23 mouse cellular contexts compared by ENCODE assay signal in the genomic region with DNA sequence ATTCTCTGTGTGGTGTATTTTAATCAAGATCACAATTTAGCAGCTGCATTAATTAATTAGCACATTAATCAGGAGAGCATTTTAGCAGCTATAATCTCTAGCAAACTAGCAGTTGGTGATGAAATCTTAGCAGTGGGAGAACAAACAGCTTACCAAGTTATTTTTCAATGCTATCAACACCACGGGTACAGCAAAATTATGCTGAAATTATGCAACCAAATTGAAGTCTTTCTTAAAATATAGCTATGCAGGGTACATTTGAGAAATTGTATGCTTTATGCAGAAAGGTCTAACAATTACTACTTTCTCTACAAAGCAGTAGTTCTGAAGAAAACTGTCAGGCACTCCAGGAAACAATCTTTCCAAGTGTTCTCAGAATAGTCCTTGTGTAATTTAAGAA.
DNase-seq lines count a peak whose midpoint lies in the region; ATAC-seq and TF ChIP-seq lines count a peak whose summit lies in the region.
"Had no signal": no experiment of that assay in that cellular context is flagged by ENCODE, and none has a peak within 500 bp of the region (broad histone marks: within the 10 kb centered on the region; RNA-seq: fewer than 3 reads in every experiment).

No protein-coding gene starts in this region.

- H3K9ac ChIP-seq in stomach, postnatal 0 days (ENCODE audit: low read length) = no peak overlapping the region
- H3K9ac ChIP-seq: forebrain, embryonic 15.5 days; heart, embryonic 13.5 days; hindbrain, embryonic 14.5 days had no signal

- 59% methylated on average over 1 of the region's 1 CpGs for WGBS in stomach, postnatal 0 days

- H3K27me3 ChIP-seq in stomach, postnatal 0 days (ENCODE audit: control insufficient read depth, insufficient read depth, low read length) = no peaks in the 10 kb centered on the region
- H3K27me3 ChIP-seq: forebrain, embryonic 15.5 days; heart, embryonic 13.5 days had no signal

- TF ChIP-seq EP300 in stomach, postnatal 0 days (optimal IDR thresholded peaks at IDR 0.05) = no peak

- no peaks in the 10 kb centered on the region for H3K36me3 ChIP-seq in stomach, postnatal 0 days (ENCODE audit: control insufficient read depth, insufficient read depth, low read length)
- H3K36me3 ChIP-seq: forebrain, embryonic 15.5 days; heart, embryonic 10.5 days; heart, embryonic 13.5 days had no signal

- peak overlapping the region; percentile 68 for H3K27ac ChIP-seq in left cerebral cortex, adult 2 months
- no peak overlapping the region for H3K27ac ChIP-seq in stomach, postnatal 0 days (replicated peaks)
- H3K27ac ChIP-seq: forebrain, embryonic 15.5 days; heart, adult 2 months; heart, embryonic 10.5 days; heart, embryonic 13.5 days; hindbrain, embryonic 14.5 days; hindbrain, postnatal 0 days had no signal

- H3K4me3 ChIP-seq in left cerebral cortex, adult 2 months = no peak overlapping the region
- H3K4me3 ChIP-seq in stomach, postnatal 0 days (ENCODE audit: low read depth, low read length) = no peak overlapping the region
- H3K4me3 ChIP-seq: forebrain, embryonic 15.5 days; heart, adult 2 months; heart, embryonic 10.5 days; heart, embryonic 13.5 days had no signal

- intact Hi-C loops in left cerebral cortex, adult 2 months (cut with DNase I) = no loop called here

- no peaks in the 10 kb centered on the region for H3K9me3 ChIP-seq in stomach, postnatal 0 days (ENCODE audit: control insufficient read depth, low read length)
- H3K9me3 ChIP-seq: forebrain, embryonic 15.5 days; heart, embryonic 10.5 days had no signal

- peak; percentile 45 for ATAC-seq in frontal cortex, adult (ENCODE audit: low TSS enrichment)
- ATAC-seq in stomach, postnatal 0 days (ENCODE audit: low FRiP score, low TSS enrichment) = no peak
- ATAC-seq: CD4-positive, CD25-positive, alpha-beta regulatory T cell, adult 4 months; forebrain, embryonic 15.5 days; hindbrain, postnatal 0 days; inflammation-experienced regulatory T-cells, adult 6 months had no signal

- no peak for TF ChIP-seq CTCF in left cerebral cortex, adult 2 months (IDR thresholded peaks at IDR 0.05)
- TF ChIP-seq CTCF in brain, embryonic 14.5 days (IDR thresholded peaks at IDR 0.05; ENCODE audit: borderline replicate concordance, extremely low read depth, insufficient read depth, insufficient read length) = no peak
- TF ChIP-seq CTCF in stomach, postnatal 0 days (IDR thresholded peaks at IDR 0.05; ENCODE audit: low read depth) = no peak

- no peak overlapping the region for H3K4me2 ChIP-seq in stomach, postnatal 0 days (replicated peaks; ENCODE audit: low read depth)
- H3K4me2 ChIP-seq: forebrain, embryonic 15.5 days; heart, embryonic 13.5 days; hindbrain, embryonic 14.5 days had no signal

- no peaks in the 10 kb centered on the region for H3K4me1 ChIP-seq in stomach, postnatal 0 days (replicated peaks; ENCODE audit: control insufficient read depth, insufficient read depth)
- H3K4me1 ChIP-seq: forebrain, embryonic 15.5 days; heart, embryonic 10.5 days had no signal

- DNase-seq in frontal cortex, postnatal 36 days (ENCODE audit: low spot score in 2 of 2) = no peak
- no peak for DNase-seq in left cerebral cortex, adult 2 months (ENCODE audit: extremely low spot score in 1 of 2, low spot score in 2 of 2)
- DNase-seq in left cerebral cortex, adult 8-10 months (ENCODE audit: low spot score in 2 of 2) = no peak
- DNase-seq in brain, embryonic 14.5 days (ENCODE audit: low read depth) = peak; percentile 31
- no peak for DNase-seq in stomach, postnatal 0 days (ENCODE audit: low spot score)
- DNase-seq: adrenal gland, adult 2 months; adrenal gland, postnatal 14 days; cerebellum, adult 18-20 months; cerebellum, adult 9-10 months; cerebellum, postnatal 14 days; gastrocnemius, postnatal 10 days; gastrocnemius, postnatal 36 days; heart, adult 2 months; heart, postnatal 14 days; heart, postnatal 4 days had no signal

- TF ChIP-seq POLR2A in brain, embryonic 14.5 days (IDR thresholded peaks at IDR 0.05; ENCODE audit: borderline replicate concordance, extremely low read depth, insufficient read depth, insufficient read length, poor library complexity, severe bottlenecking) = no peak
